Mouse (Mus musculus) G1E (cell line): Measurements from ENCODE around the gene Fshr.

ENCODE experiments used
- CTCF ChIP-seq: IDR thresholded peaks from 2 replicates; pipeline ENCODE4 v1.5.1; 2012; ENCODE audit warnings: low read depth, low read length, inconsistent platforms, mixed read lengths
- TAL1 ChIP-seq: conservative IDR thresholded peaks from 2 replicates; pipeline ENCODE4 v1.6.1; 2012; ENCODE audit warnings: low read depth, low read length, inconsistent platforms, mixed read lengths

DNA sequence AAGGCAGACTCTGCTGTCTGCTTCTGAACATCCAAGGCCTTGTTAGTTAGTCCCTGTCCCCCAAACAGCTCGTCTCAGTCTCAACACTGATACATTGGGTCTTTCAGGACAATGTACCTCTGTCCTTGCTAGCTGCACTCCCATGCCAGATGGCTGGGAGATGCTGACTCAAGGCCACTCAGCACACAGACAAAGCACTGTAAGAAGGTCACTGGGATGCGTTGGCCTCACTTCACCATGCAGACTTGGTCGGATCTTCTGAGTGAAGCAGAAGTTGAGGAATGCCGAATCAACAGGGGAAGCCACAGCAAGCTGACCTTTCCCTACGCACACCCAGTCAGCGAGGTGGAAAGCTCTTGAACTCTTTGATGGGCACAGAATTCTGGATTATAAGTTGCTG lies 55.7 kb downstream of the Fshr start:
- TF ChIP-seq CTCF: no peak
- no peak for TF ChIP-seq TAL1
